Mouse (Mus musculus) thymus, adult 2 months (tissue): ENCODE measurements around the gene Parn. TPM values are rescaled to one million over a fixed set of nuclear protein-coding genes. Genes with fewer than 3 reads are reported as not detected.

Experiments
- DNase-seq: peaks from one replicate; pipeline ENCODE4 v3.0.0; 2021
- H3K27ac ChIP-seq: fragments of 200-500 bp; 2 replicates; pipeline ENCODE4 v1.5.1; 2012; ENCODE audit warnings: low read length, control low read depth; ENCODE audit not compliant: control insufficient read depth, insufficient read depth
- H3K27me3 ChIP-seq: fragments of 200-500 bp; 2 replicates; pipeline ENCODE4 v1.6.1; 2012; ENCODE audit warnings: mild to moderate bottlenecking, low read length, moderate library complexity, mixed read lengths; ENCODE audit not compliant: control insufficient read depth, insufficient read depth
- H3K36me3 ChIP-seq: fragments of 200-500 bp; 2 replicates; pipeline ENCODE4 v1.6.1; 2012; ENCODE audit warnings: mild to moderate bottlenecking, low read length, moderate library complexity; ENCODE audit not compliant: control insufficient read depth, insufficient read depth
- H3K4me1 ChIP-seq: fragments of 200-500 bp; replicated peaks from 2 replicates; pipeline ENCODE4 v1.6.1; 2012; ENCODE audit warnings: low read length; ENCODE audit not compliant: control insufficient read depth, insufficient read depth
- H3K4me3 ChIP-seq: fragments of 200-500 bp; 2 replicates; pipeline ENCODE4 v1.5.1; 2012; ENCODE audit warnings: mild to moderate bottlenecking, low read length, control low read depth, moderate library complexity; ENCODE audit not compliant: control insufficient read depth, insufficient read depth
- CTCF ChIP-seq: fragments of 200-500 bp; IDR thresholded peaks from 2 replicates; pipeline ENCODE4 v1.5.1; 2012; ENCODE audit warnings: mild to moderate bottlenecking, control low read depth, low read length, moderate library complexity, borderline replicate concordance; ENCODE audit not compliant: control insufficient read depth, poor library complexity, insufficient read depth; ENCODE audit errors: extremely low read depth
- POLR2A ChIP-seq: fragments of 200-500 bp; IDR thresholded peaks from 2 replicates; pipeline ENCODE4 v1.6.1; 2012; ENCODE audit warnings: mild to moderate bottlenecking, low read length, control low read depth, moderate library complexity; ENCODE audit not compliant: control insufficient read depth, poor library complexity, insufficient read depth; ENCODE audit errors: extremely low read depth
- WGBS: fragments of 180-500 bp; shearing (Covaris S2); methylation state at CpG from one replicate; pipeline ENCODE4 v1.1.7; 2018; 5-methylcytosine and 5-hydroxymethylcytosine counted together
- polyA plus RNA-seq: library from polyadenylated mRNA; depleted of rRNA; stranded (reverse); fragments of >200 nt; gene quantifications from 2 replicates; pipeline ENCODE4 v1.2.3, GENCODE M21; 2012

Parn gene
- polyA plus RNA-seq, 1 experiment = 21.0 TPM

GRCm38 (mm10) chr16:13549976-13550375 lies 118.0 kb downstream of the Parn start:
- TF ChIP-seq POLR2A = no peak
- TF ChIP-seq CTCF = no peak
- WGBS = 99% methylated on average over 2 of the region's 2 CpGs
- Histone ChIP-seq H3K4me1 (no peaks in the 10 kb centered on the region), H3K36me3 (no peaks in the 10 kb centered on the region), H3K27ac (no peak overlapping the region), H3K27me3 (no peaks in the 10 kb centered on the region), H3K4me3 (no peak overlapping the region)
- no peak for DNase-seq

- H3K27me3 ChIP-seq = no peaks in the 10 kb centered on the region
- H3K36me3 ChIP-seq = no peaks in the 10 kb centered on the region
- no peak overlapping the region for H3K4me3 ChIP-seq
- WGBS = 96% methylated on average over 4 of the region's 4 CpGs
- DNase-seq = no peak
- H3K4me1 ChIP-seq = no peaks in the 10 kb centered on the region
- no peak overlapping the region for H3K27ac ChIP-seq
- TF ChIP-seq POLR2A (no peak), CTCF (no peak)
Measured at GRCm38 (mm10) chr16:13541816-13542215, 126.2 kb downstream of the Parn start.

GRCm38 (mm10) chr16:13541121-13541747 lies 126.7 kb downstream of the Parn start:
- TF ChIP-seq POLR2A = no peak
- TF ChIP-seq CTCF = no peak
- H3K36me3 ChIP-seq = no peaks in the 10 kb centered on the region
- no peak for DNase-seq
- H3K4me3 ChIP-seq = no peak overlapping the region
- WGBS = 95% methylated on average over 15 of the region's 15 CpGs
- no peak overlapping the region for H3K27ac ChIP-seq
- no peaks in the 10 kb centered on the region for H3K4me1 ChIP-seq
- no peaks in the 10 kb centered on the region for H3K27me3 ChIP-seq

- WGBS = 97% methylated on average over 9 of the region's 9 CpGs
Measured at GRCm38 (mm10) chr16:13538933-13539648, 128.9 kb downstream of the Parn start.

GRCm38 (mm10) chr16:13538213-13538932 lies 129.6 kb downstream of the Parn start:
- 91% methylated on average over 13 of the region's 13 CpGs for WGBS
- H3K27me3 ChIP-seq = no peaks in the 10 kb centered on the region
- H3K4me1 ChIP-seq = no peaks in the 10 kb centered on the region
- DNase-seq = no peak
- TF ChIP-seq POLR2A = no peak
- TF ChIP-seq CTCF = no peak
- H3K36me3 ChIP-seq = no peaks in the 10 kb centered on the region
- H3K27ac ChIP-seq = no peak overlapping the region
- no peak overlapping the region for H3K4me3 ChIP-seq

More at GRCm38 (mm10) chr16:13538933-13539648, 128.9 kb downstream of the Parn start:
- Histone ChIP-seq H3K27ac (no peak overlapping the region), H3K4me3 (no peak overlapping the region), H3K4me1 (no peaks in the 10 kb centered on the region), H3K36me3 (no peaks in the 10 kb centered on the region), H3K27me3 (no peaks in the 10 kb centered on the region)
- TF ChIP-seq POLR2A (no peak), CTCF (no peak)
- DNase-seq = no peak

GRCm38 (mm10) chr16:13536404-13536803 lies 131.6 kb downstream of the Parn start:
- H3K4me1 ChIP-seq = no peaks in the 10 kb centered on the region
- H3K27ac ChIP-seq = no peak overlapping the region
- no peaks in the 10 kb centered on the region for H3K36me3 ChIP-seq
- H3K4me3 ChIP-seq = no peak overlapping the region
- DNase-seq = no peak
- no peak for TF ChIP-seq POLR2A
- TF ChIP-seq CTCF = no peak
- H3K27me3 ChIP-seq = no peaks in the 10 kb centered on the region
- WGBS = 42% methylated on average over 7 of the region's 7 CpGs
